Mouse (Mus musculus) ovary, adult 10 weeks (tissue): ENCODE measurements around the gene Erich4. TPM values are rescaled to one million over a fixed set of nuclear protein-coding genes. Genes with fewer than 3 reads are reported as not detected.

ENCODE experiments used
- polyA plus RNA-seq: library from polyadenylated mRNA; stranded (reverse); fragments of 350-450 nt; fragmentation: Illumina TruSeq; extraction: RNeasy Lipid Tissue Mini Kit (QIAGEN cat#74804); gene quantifications from one replicate; pipeline ENCODE4 v1.2.3, GENCODE M21; 2014

The Erich4 gene
- polyA plus RNA-seq, result not detected

DNA sequence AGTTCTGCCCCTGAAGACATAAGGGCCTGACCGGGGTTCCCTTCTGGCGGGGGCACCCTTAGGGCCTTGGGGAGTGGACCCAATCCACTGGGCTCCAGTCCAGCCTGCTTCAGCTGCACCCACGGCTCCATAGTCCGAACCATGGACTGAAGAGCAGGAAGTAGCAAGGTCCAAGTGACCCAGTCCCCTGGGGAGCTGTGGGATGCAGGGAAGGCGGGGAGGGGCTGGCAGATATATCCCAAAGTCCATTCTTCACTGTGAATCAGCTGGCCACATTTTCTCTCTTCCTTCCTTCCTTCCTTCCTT lies at the start of gene Erich4:
Erich4 (minus strand) TSS at position 187 of the 306 bp plus-strand sequence.

DNA sequence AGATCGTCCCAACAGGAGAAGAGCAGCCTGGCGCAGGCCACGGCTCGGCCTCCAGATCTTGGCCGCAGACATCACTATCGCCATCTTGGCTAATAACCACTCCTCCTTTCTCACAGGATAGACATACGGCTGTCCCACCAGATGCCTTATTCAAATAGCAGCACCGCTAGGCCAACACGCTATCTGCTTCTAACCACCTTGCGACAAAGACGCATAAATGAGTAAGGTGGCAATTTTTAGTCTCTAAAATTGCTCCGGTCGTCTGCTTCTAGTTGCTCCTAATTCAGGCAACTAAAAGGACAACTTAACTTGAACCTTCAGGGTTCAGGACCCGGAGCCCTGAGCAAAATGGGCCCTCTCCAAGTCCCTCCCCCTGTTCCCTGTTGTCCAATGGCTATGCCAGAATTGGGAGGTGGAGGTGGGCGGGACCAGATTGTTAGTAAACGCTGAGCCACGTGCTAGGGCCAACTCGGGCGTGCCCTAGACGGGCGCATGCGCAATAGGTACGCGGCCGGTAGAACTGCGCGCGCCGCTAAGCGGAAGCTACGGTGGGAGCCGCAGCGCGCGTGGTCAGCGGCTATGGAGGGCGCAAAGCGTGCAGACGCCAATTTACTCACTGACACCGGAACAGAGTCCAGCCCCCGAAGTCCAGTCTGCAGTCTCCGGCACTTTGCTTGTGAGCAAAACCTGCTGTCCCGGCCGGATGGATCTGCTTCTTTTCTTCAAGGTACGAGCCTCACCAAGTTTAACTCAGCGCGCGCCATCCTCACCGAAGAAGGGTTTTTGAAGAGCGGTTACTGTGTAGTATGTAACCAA lies 43.2 kb upstream of the Erich4 start, which contains the start of the genes Bckdha and Exosc5:
Bckdha (minus strand) TSS at position 325 of the 816 bp plus-strand sequence.
Exosc5 (plus strand) TSS at position 508 of the 816 bp plus-strand sequence.

DNA sequence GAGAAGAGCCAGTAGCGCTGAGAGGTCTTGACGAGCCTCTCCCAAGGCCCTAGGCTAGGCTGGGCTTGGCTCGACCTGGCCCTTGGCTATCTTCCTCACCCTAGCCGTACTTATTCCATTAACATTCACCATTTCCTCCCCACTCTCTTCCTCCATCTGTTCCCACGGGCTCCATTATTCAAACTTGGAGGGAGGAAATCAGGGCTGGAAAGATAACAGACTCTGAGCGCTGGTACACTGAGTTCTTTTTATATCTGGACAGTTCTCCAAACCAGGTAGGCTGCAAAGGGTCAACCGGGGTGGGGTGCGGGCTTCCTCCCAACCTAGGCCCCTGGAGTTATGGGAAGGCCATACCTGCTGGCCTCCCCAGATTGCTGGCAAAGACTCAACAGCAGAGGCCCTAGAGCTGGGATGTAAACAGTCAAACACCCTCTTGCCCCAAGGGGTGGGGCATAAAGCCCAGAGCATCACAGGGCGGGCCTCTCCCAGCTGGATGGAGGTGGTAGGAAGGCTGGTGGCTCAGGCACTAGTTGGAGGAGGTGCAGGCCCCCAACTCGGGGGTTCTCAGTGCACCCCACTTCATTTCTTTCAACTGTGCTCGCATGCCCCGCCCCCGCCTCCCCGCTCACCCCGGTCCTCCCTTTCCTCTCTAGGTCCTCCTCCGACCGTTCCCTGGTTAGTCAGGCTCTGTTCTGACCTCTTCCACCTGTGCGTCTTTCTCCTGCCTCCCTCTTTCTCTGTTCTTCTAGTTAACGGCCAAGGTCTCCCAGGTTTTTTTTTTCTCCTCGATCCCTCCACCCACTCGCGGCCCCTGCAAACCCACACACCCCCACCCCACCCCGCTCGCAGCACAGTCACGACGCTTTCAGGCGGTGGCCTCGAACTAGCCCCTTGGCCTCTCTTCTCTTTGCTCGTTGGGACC lies 11.1 kb upstream of the Erich4 start, which contains the start of gene B3gnt8:
B3gnt8 (plus strand) TSS at position 146 of the 922 bp plus-strand sequence.

DNA sequence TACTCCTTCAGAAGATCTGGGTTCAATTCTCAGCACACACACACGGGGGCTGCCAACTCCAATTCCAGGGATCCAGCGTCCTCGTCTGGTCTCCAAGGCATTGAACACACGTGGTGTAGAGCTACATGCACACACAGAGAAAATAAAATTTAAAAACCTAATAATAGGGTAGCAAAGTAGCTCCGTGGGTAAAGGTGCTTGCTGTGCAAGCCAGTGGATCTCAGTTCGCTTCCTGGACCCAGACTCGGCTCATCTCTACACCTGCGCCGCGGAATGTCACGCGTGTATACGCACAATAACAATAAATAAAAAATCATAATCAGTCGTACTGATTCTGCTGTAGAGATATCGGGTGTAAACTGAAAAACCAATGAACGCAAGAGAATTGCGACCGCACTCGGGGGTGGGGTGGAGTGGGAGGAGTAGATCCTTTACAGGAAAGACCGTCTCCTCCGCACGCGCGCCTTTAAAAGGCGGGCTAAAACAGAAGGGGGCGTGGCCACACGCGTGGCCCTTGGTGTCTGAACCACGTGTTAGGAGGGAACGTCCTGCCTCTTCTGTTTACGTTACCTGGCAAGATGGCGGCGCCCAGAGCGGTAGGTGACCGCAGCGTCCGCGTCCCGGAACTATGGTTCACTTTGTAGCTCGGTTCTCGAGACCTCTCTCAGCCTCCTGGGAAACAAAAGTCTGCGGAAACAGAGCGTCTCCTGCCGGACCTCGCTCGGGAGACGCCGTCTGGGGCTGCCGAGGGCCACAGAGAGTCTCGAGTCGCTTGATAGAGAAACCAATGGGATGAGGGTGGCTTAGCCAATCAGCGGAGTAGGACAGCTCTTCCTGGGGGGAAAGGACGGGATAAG lies 3.4 kb upstream of the Erich4 start, which contains the start of gene Dmac2:
Dmac2 (plus strand) TSS at position 550 of the 857 bp plus-strand sequence.

Other genes starting within 250 kb of the Erich4 start
- not detected for gene Cnfn, start 246.2 kb downstream of the Erich4 start, polyA plus RNA-seq
- gene Lipe, start 217.2 kb downstream of the Erich4 start, polyA plus RNA-seq, result 1.00 TPM
- not detected for gene Cxcl17, start 203.0 kb downstream of the Erich4 start, polyA plus RNA-seq
- gene Ceacam1, start 138.3 kb downstream of the Erich4 start, polyA plus RNA-seq, result 8.6 TPM
- gene Ceacam2, start 76.0 kb downstream of the Erich4 start, polyA plus RNA-seq, result 0.31 TPM
- gene Dmac2, start 3.5 kb upstream of the Erich4 start, polyA plus RNA-seq, result 9.7 TPM
- gene B3gnt8, start 10.8 kb upstream of the Erich4 start, polyA plus RNA-seq, result 0.51 TPM
- not detected for gene Bckdha, start 43.1 kb upstream of the Erich4 start, polyA plus RNA-seq
- gene Exosc5, start 43.3 kb upstream of the Erich4 start, polyA plus RNA-seq, result 0.60 TPM
- not detected for gene Tmem91, start 59.3 kb upstream of the Erich4 start, polyA plus RNA-seq
- gene B9d2, start 64.9 kb upstream of the Erich4 start, polyA plus RNA-seq, result not detected
- 0.74 TPM for gene Tgfb1, start 71.1 kb upstream of the Erich4 start, polyA plus RNA-seq
- gene Ccdc97, start 103.2 kb upstream of the Erich4 start, polyA plus RNA-seq, result 1.5 TPM
- gene Hnrnpul1, start 138.9 kb upstream of the Erich4 start, polyA plus RNA-seq, result 65.2 TPM
- gene Axl, start 172.8 kb upstream of the Erich4 start, polyA plus RNA-seq, result 127 TPM
- 3.5 TPM for gene Cyp2s1, start 201.0 kb upstream of the Erich4 start, polyA plus RNA-seq